Mouse (Mus musculus) stomach, postnatal 0 days (tissue): ENCODE measurements around the gene Nlgn1.

Source experiments
- CTCF ChIP-seq: IDR thresholded peaks from 2 replicates; pipeline ENCODE4 v1.5.1; 2016; ENCODE audit warnings: antibody characterized with exemption, low read depth, mild to moderate bottlenecking, moderate library complexity
- EP300 ChIP-seq: optimal IDR thresholded peaks from 2 replicates; pipeline ENCODE3; 2016; ENCODE audit warnings: antibody characterized with exemption

GRCm38 (mm10) chr3:25426931-25427330 is 905.3 kb downstream of the Nlgn1 start:
- TF ChIP-seq CTCF, result no peak
- TF ChIP-seq EP300, result no peak
